Mouse (Mus musculus) splenic B cell, adult 2 months (primary cell): ENCODE data around the gene Pgp.

Experiments
- DNase-seq: peaks from one replicate; pipeline ENCODE4 v3.0.0-alpha.2; 2011; ENCODE audit warnings: low read depth, low spot score
- H3K27me3 ChIP-seq: 2 replicates; pipeline ENCODE4 v1.6.1; 2012; ENCODE audit warnings: mild to moderate bottlenecking, low read length, moderate library complexity, mixed read lengths; ENCODE audit not compliant: control insufficient read depth, poor library complexity, insufficient read depth, severe bottlenecking
- H3K36me3 ChIP-seq: 2 replicates; pipeline ENCODE4 v1.6.1; 2012; ENCODE audit warnings: mild to moderate bottlenecking, low read length, moderate library complexity, mixed read lengths; ENCODE audit not compliant: control insufficient read depth, poor library complexity, insufficient read depth, severe bottlenecking

Pgp gene

GRCm38 (mm10) chr17:24485090-24485860 is 15.1 kb downstream of the Pgp start:
- DNase-seq = no peak
- Histone ChIP-seq H3K27me3 (peaks cover 2% of the 10 kb centered on the region; the same call in 1 of the 2 replicates), H3K36me3 (no peaks in the 10 kb centered on the region)

GRCm38 (mm10) chr17:24488186-24488661 is 18.0 kb downstream of the Pgp start, which contains the start of gene Caskin1:
TSS of gene Caskin1 (plus strand) at chr17:24488601.
- DNase-seq = peak; percentile 23
- no peaks in the 10 kb centered on the region for H3K36me3 ChIP-seq
- 0 out of 2 replicates have a peak, but pooled peaks cover 2% of the 10 kb centered on the region for H3K27me3 ChIP-seq

- 0 out of 2 replicates have a peak, but pooled peaks cover 2% of the 10 kb centered on the region for H3K27me3 ChIP-seq
- peak; percentile 35 for DNase-seq
Measured at GRCm38 (mm10) chr17:24488662-24489264, 18.6 kb downstream of the Pgp start.

GRCm38 (mm10) chr17:24489265-24490030 is 19.3 kb downstream of the Pgp start:
- H3K36me3 ChIP-seq = no peaks in the 10 kb centered on the region
- H3K27me3 ChIP-seq = 0 out of 2 replicates have a peak, but pooled peaks cover 2% of the 10 kb centered on the region
- no peak for DNase-seq

More at GRCm38 (mm10) chr17:24488662-24489264, 18.6 kb downstream of the Pgp start:
- H3K36me3 ChIP-seq = no peaks in the 10 kb centered on the region

GRCm38 (mm10) chr17:24490399-24490798 is 20.2 kb downstream of the Pgp start:
- DNase-seq = no peak
- Histone ChIP-seq H3K36me3 (no peaks in the 10 kb centered on the region), H3K27me3 (0 out of 2 replicates have a peak, but pooled peaks cover 2% of the 10 kb centered on the region)

- Histone ChIP-seq H3K36me3 (no peaks in the 10 kb centered on the region), H3K27me3 (no peaks in the 10 kb centered on the region)
- peak; percentile 76 for DNase-seq
Measured at GRCm38 (mm10) chr17:24494627-24495335, 24.6 kb downstream of the Pgp start.

GRCm38 (mm10) chr17:24495443-24495842 is 25.3 kb downstream of the Pgp start:
- no peak for DNase-seq
- no peaks in the 10 kb centered on the region for H3K36me3 ChIP-seq
- no peaks in the 10 kb centered on the region for H3K27me3 ChIP-seq

GRCm38 (mm10) chr17:24496026-24496425 is 25.8 kb downstream of the Pgp start:
- no peak for DNase-seq
- no peaks in the 10 kb centered on the region for H3K36me3 ChIP-seq
- no peaks in the 10 kb centered on the region for H3K27me3 ChIP-seq

GRCm38 (mm10) chr17:24502208-24502607 is 32.0 kb downstream of the Pgp start:
- H3K36me3 ChIP-seq = no peaks in the 10 kb centered on the region
- H3K27me3 ChIP-seq = no peaks in the 10 kb centered on the region
- DNase-seq = no peak

GRCm38 (mm10) chr17:24504085-24504484 is 33.9 kb downstream of the Pgp start:
- no peaks in the 10 kb centered on the region for H3K36me3 ChIP-seq
- H3K27me3 ChIP-seq = no peaks in the 10 kb centered on the region

GRCm38 (mm10) chr17:24505286-24505955 is 35.2 kb downstream of the Pgp start:
- H3K36me3 ChIP-seq = peaks cover 4% of the 10 kb centered on the region; the same call in 1 of the 2 replicates
- DNase-seq = no peak
- H3K27me3 ChIP-seq = no peaks in the 10 kb centered on the region

More at GRCm38 (mm10) chr17:24504085-24504484, 33.9 kb downstream of the Pgp start:
- no peak for DNase-seq

GRCm38 (mm10) chr17:24506332-24507070 is 36.3 kb downstream of the Pgp start:
- no peaks in the 10 kb centered on the region for H3K27me3 ChIP-seq
- no peak for DNase-seq
- peaks cover 4% of the 10 kb centered on the region; the same call in 1 of the 2 replicates for H3K36me3 ChIP-seq

- DNase-seq = no peak
- peaks cover 4% of the 10 kb centered on the region; the same call in 1 of the 2 replicates for H3K36me3 ChIP-seq
Measured at GRCm38 (mm10) chr17:24507129-24507664, 37.0 kb downstream of the Pgp start.

More at GRCm38 (mm10) chr17:24507129-24507664, 37.0 kb downstream of the Pgp start:
- no peaks in the 10 kb centered on the region for H3K27me3 ChIP-seq
